Mouse (Mus musculus): ENCODE data around the gene Rdh1. TPM values are rescaled to one million over a fixed set of nuclear protein-coding genes. Genes with fewer than 3 reads are reported as not detected.

Gene Rdh1
- 0.03 and 0.05 TPM in 2 replicates for polyA plus RNA-seq (2015; fragmentation: Nextera tagmentation; extraction: Ambion mirVana)

GRCm38 (mm10) chr10:127759181-127760110 is at the start of gene Rdh1, which contains the start of gene Rdh16f1:
Gene Rdh1, plus strand, starts transcription at chr10:127759721.
Gene Rdh16f1, plus strand, starts transcription at chr10:127759787.
- Histone ChIP-seq H3K27ac (no peak within 1 kb of the TSS), H3K9me3 (replicated peaks) (no peaks in the 10 kb centered on the region), H3K27me3 (no peaks in the 10 kb centered on the region), H3K4me3 (no peak within 1 kb of the TSS), H3K4me2 (no peak within 1 kb of the TSS), H3K9ac (no peak within 1 kb of the TSS), H3K4me1 (replicated peaks) (peaks cover 9% of the 10 kb centered on the region), H3K36me3 (no peaks in the 10 kb centered on the region)
- ATAC-seq (replicated peaks; ENCODE audit: insufficient number of reproducible peaks, insufficient read depth, low FRiP score, low read depth) = no peak
- WGBS = 61% methylated on average over 9 of the region's 9 CpGs

- no peak overlapping the region for H3K9ac ChIP-seq
- WGBS = 63% methylated on average over 13 of the region's 13 CpGs
- no peaks in the 10 kb centered on the region for H3K36me3 ChIP-seq
- H3K9me3 ChIP-seq (replicated peaks) = no peaks in the 10 kb centered on the region
- peaks cover 12% of the 10 kb centered on the region for H3K4me1 ChIP-seq (replicated peaks)
- ATAC-seq (replicated peaks; ENCODE audit: insufficient number of reproducible peaks, insufficient read depth, low FRiP score, low read depth) = no peak
- H3K27ac ChIP-seq = no peak overlapping the region
- no peaks in the 10 kb centered on the region; the same call in 1 of the 2 replicates for H3K27me3 ChIP-seq
- no peak overlapping the region for H3K4me3 ChIP-seq
- H3K4me2 ChIP-seq = no peak overlapping the region
Measured at GRCm38 (mm10) chr10:127710331-127710730, 49.2 kb upstream of the Rdh1 start.

- Histone ChIP-seq H3K27me3 (no peaks in the 10 kb centered on the region; the same call in 1 of the 2 replicates), H3K4me1 (replicated peaks) (peaks cover 6% of the 10 kb centered on the region), H3K4me3 (no peak overlapping the region), H3K36me3 (no peaks in the 10 kb centered on the region), H3K4me2 (no peak overlapping the region), H3K9ac (no peak overlapping the region), H3K9me3 (replicated peaks) (no peaks in the 10 kb centered on the region), H3K27ac (no peak overlapping the region)
- 66% methylated on average over 6 of the region's 6 CpGs for WGBS
- ATAC-seq (replicated peaks; ENCODE audit: insufficient number of reproducible peaks, insufficient read depth, low FRiP score, low read depth) = no peak
Measured at GRCm38 (mm10) chr10:127712736-127713135, 46.8 kb upstream of the Rdh1 start.

GRCm38 (mm10) chr10:127721671-127722418 is 37.7 kb upstream of the Rdh1 start:
- Histone ChIP-seq H3K36me3 (no peaks in the 10 kb centered on the region), H3K27ac (peak overlapping the region; percentile 35), H3K4me1 (replicated peaks) (peaks cover 11% of the 10 kb centered on the region), H3K27me3 (peaks cover 46% of the 10 kb centered on the region), H3K4me3 (peak overlapping the region; percentile 21), H3K9me3 (replicated peaks) (no peaks in the 10 kb centered on the region), H3K9ac (no peak overlapping the region; the same call in 1 of the 2 replicates), H3K4me2 (peak overlapping the region; percentile 47)
- 13% methylated on average over 20 of the region's 20 CpGs for WGBS
- 0 out of 2 replicates have a peak, but pooled peaks have one; percentile 19 for ATAC-seq (replicated peaks; ENCODE audit: insufficient number of reproducible peaks, insufficient read depth, low FRiP score, low read depth)

- H3K4me1 ChIP-seq (replicated peaks) = peaks cover 11% of the 10 kb centered on the region
- H3K4me3 ChIP-seq = no peak within 1 kb of the TSS
- H3K9me3 ChIP-seq (replicated peaks) = no peaks in the 10 kb centered on the region
- no peaks in the 10 kb centered on the region for H3K36me3 ChIP-seq
- H3K9ac ChIP-seq = no peak within 1 kb of the TSS
- peaks cover 51% of the 10 kb centered on the region for H3K27me3 ChIP-seq
- H3K27ac ChIP-seq = no peak within 1 kb of the TSS
- no peak within 1 kb of the TSS for H3K4me2 ChIP-seq
- ATAC-seq (replicated peaks; ENCODE audit: insufficient number of reproducible peaks, insufficient read depth, low FRiP score, low read depth) = no peak
- 84% methylated on average over 3 of the region's 3 CpGs for WGBS
Measured at GRCm38 (mm10) chr10:127724178-127724577, 35.3 kb upstream of the Rdh1 start, which contains the start of gene Tac2. Gene Tac2, plus strand, starts transcription at chr10:127724478.

- Histone ChIP-seq H3K4me3 (no peak overlapping the region), H3K27me3 (peaks cover 48% of the 10 kb centered on the region)
Measured at GRCm38 (mm10) chr10:127725136-127725535, 34.4 kb upstream of the Rdh1 start.

GRCm38 (mm10) chr10:127728437-127728836 is 31.1 kb upstream of the Rdh1 start:
- no peak overlapping the region for H3K9ac ChIP-seq
- peaks cover 23% of the 10 kb centered on the region for H3K27me3 ChIP-seq
- no peaks in the 10 kb centered on the region for H3K9me3 ChIP-seq (replicated peaks)
- no peaks in the 10 kb centered on the region for H3K4me1 ChIP-seq (replicated peaks)
- no peak overlapping the region for H3K4me3 ChIP-seq
- ATAC-seq (replicated peaks; ENCODE audit: insufficient number of reproducible peaks, insufficient read depth, low FRiP score, low read depth) = no peak
- WGBS = 71% methylated on average over 8 of the region's 8 CpGs
- H3K27ac ChIP-seq = no peak overlapping the region
- no peak overlapping the region for H3K4me2 ChIP-seq
- no peaks in the 10 kb centered on the region for H3K36me3 ChIP-seq

More at GRCm38 (mm10) chr10:127725136-127725535, 34.4 kb upstream of the Rdh1 start:
- no peak overlapping the region for H3K4me2 ChIP-seq
- ATAC-seq (replicated peaks; ENCODE audit: insufficient number of reproducible peaks, insufficient read depth, low FRiP score, low read depth) = no peak
- no peaks in the 10 kb centered on the region for H3K36me3 ChIP-seq
- no peak overlapping the region for H3K9ac ChIP-seq
- H3K4me1 ChIP-seq (replicated peaks) = peaks cover 11% of the 10 kb centered on the region
- no peaks in the 10 kb centered on the region for H3K9me3 ChIP-seq (replicated peaks)
- no peak overlapping the region for H3K27ac ChIP-seq
- 53% methylated on average over 4 of the region's 4 CpGs for WGBS

- H3K4me1 ChIP-seq (replicated peaks) = no peaks in the 10 kb centered on the region
- 55% methylated on average over 11 of the region's 11 CpGs for WGBS
- H3K4me3 ChIP-seq = no peak overlapping the region
- H3K9me3 ChIP-seq (replicated peaks) = no peaks in the 10 kb centered on the region
- no peak overlapping the region for H3K4me2 ChIP-seq
- H3K9ac ChIP-seq = no peak overlapping the region
- no peak overlapping the region for H3K27ac ChIP-seq
- no peaks in the 10 kb centered on the region for H3K36me3 ChIP-seq
- ATAC-seq (replicated peaks; ENCODE audit: insufficient number of reproducible peaks, insufficient read depth, low FRiP score, low read depth) = no peak
- H3K27me3 ChIP-seq = peaks cover 12% of the 10 kb centered on the region
Measured at GRCm38 (mm10) chr10:127730285-127730932, 29.1 kb upstream of the Rdh1 start.

GRCm38 (mm10) chr10:127730933-127731310 is 28.6 kb upstream of the Rdh1 start:
- H3K4me3 ChIP-seq = no peak overlapping the region
- no peaks in the 10 kb centered on the region for H3K9me3 ChIP-seq (replicated peaks)
- peaks cover 6% of the 10 kb centered on the region for H3K27me3 ChIP-seq
- no peak overlapping the region for H3K4me2 ChIP-seq
- no peaks in the 10 kb centered on the region for H3K4me1 ChIP-seq (replicated peaks)
- ATAC-seq (replicated peaks; ENCODE audit: insufficient number of reproducible peaks, insufficient read depth, low FRiP score, low read depth) = no peak
- H3K9ac ChIP-seq = no peak overlapping the region
- 54% methylated on average over 9 of the region's 9 CpGs for WGBS
- no peak overlapping the region for H3K27ac ChIP-seq
- no peaks in the 10 kb centered on the region for H3K36me3 ChIP-seq

- no peak for ATAC-seq (replicated peaks; ENCODE audit: insufficient number of reproducible peaks, insufficient read depth, low FRiP score, low read depth)
- H3K4me2 ChIP-seq = no peak overlapping the region
- H3K27me3 ChIP-seq = peaks cover 5% of the 10 kb centered on the region
- no peak overlapping the region for H3K9ac ChIP-seq
- no peaks in the 10 kb centered on the region for H3K4me1 ChIP-seq (replicated peaks)
- H3K4me3 ChIP-seq = no peak overlapping the region
- H3K27ac ChIP-seq = no peak overlapping the region
- whole genome bisulfite sequencing = 24% methylated on average over 5 of the region's 5 CpGs
- no peaks in the 10 kb centered on the region for H3K9me3 ChIP-seq (replicated peaks)
- no peaks in the 10 kb centered on the region for H3K36me3 ChIP-seq
Measured at GRCm38 (mm10) chr10:127731397-127731796, 28.1 kb upstream of the Rdh1 start.

GRCm38 (mm10) chr10:127734434-127734833 is 25.1 kb upstream of the Rdh1 start:
- Histone ChIP-seq H3K9ac (no peak overlapping the region), H3K9me3 (replicated peaks) (no peaks in the 10 kb centered on the region), H3K4me2 (no peak overlapping the region), H3K27ac (no peak overlapping the region), H3K4me3 (no peak overlapping the region), H3K27me3 (no peaks in the 10 kb centered on the region; the same call in 1 of the 2 replicates), H3K36me3 (no peaks in the 10 kb centered on the region), H3K4me1 (replicated peaks) (peaks cover 10% of the 10 kb centered on the region)
- no peak for ATAC-seq (replicated peaks; ENCODE audit: insufficient number of reproducible peaks, insufficient read depth, low FRiP score, low read depth)
- WGBS = 24% methylated on average over 5 of the region's 5 CpGs

All from heart, embryonic 15.5 days (tissue).